Mouse (Mus musculus) CH12.LX (cell line): ENCODE data around the gene Polk. TPM values are rescaled to one million over a fixed set of nuclear protein-coding genes. Genes with fewer than 3 reads are reported as not detected.
A peak's percentile ranks its signal among the peaks of the same experiment; 100 is the strongest.

Experiments
- DNase-seq: peaks from one replicate; pipeline ENCODE4 v3.0.0-alpha.2; 2013; ENCODE audit errors: extremely low read depth
- H3K27ac ChIP-seq: 2 replicates; pipeline ENCODE4 v1.5.1; 2012; ENCODE audit warnings: low read depth, mild to moderate bottlenecking, control low read depth, moderate library complexity; ENCODE audit not compliant: insufficient read depth
- H3K27me3 ChIP-seq: replicated peaks from 2 replicates; pipeline ENCODE3; 2012; ENCODE audit warnings: inconsistent platforms
- H3K36me3 ChIP-seq, 2 experiments: replicated peaks in 1 of 2; 2 replicates each; pipeline versions ENCODE3 to v1.6.1; 2012; ENCODE audit warnings: inconsistent platforms in 1 of 2, low read length in 1 of 2, mild to moderate bottlenecking in 1 of 2, mixed read lengths in 1 of 2, moderate library complexity in 1 of 2; ENCODE audit not compliant: control insufficient read depth in 1 of 2, insufficient read depth in 1 of 2
- H3K4me1 ChIP-seq, 2 experiments: 2 replicates each; pipeline ENCODE4 v1.6.1; 2012; ENCODE audit warnings: inconsistent platforms in 1 of 2, moderate library complexity in 1 of 2; ENCODE audit not compliant: insufficient read depth in 2 of 2, control insufficient read depth in 1 of 2
- H3K4me2 ChIP-seq: 2 replicates; pipeline ENCODE4 v1.6.1; 2012; ENCODE audit warnings: low read depth, mild to moderate bottlenecking, control low read depth; ENCODE audit not compliant: poor library complexity, insufficient read depth, severe bottlenecking
- H3K4me3 ChIP-seq, 3 experiments: fragments of 150-350 bp in 1 of 3; sonication (generic) in 1 of 3; replicated peaks in 1 of 3; 2 replicates each; pipeline versions ENCODE3 to v1.5.1; 2011 to 2012; ENCODE audit warnings: low read depth in 2 of 3, low read length in 2 of 3, mild to moderate bottlenecking in 2 of 3, moderate library complexity in 2 of 3, control low read depth in 1 of 3, improper control_type of control experiment in 1 of 3, inconsistent platforms in 1 of 3, mixed read lengths in 1 of 3; ENCODE audit not compliant: poor library complexity in 1 of 3
- H3K79me2 ChIP-seq: replicated peaks from 2 replicates; pipeline ENCODE4 v1.6.1; 2012; ENCODE audit warnings: mild to moderate bottlenecking, moderate library complexity; ENCODE audit not compliant: control insufficient read depth, poor library complexity, insufficient read depth, severe bottlenecking; ENCODE audit errors: extremely low read depth
- H3K9ac ChIP-seq: 2 replicates; pipeline ENCODE4 v1.6.1; 2012; ENCODE audit warnings: low read depth, mild to moderate bottlenecking, control low read depth, moderate library complexity; ENCODE audit not compliant: insufficient read depth
- H3K9me3 ChIP-seq: replicated peaks from 2 replicates; pipeline ENCODE3; 2012; ENCODE audit warnings: low read length, inconsistent platforms, mixed read lengths
- BHLHE40 ChIP-seq: IDR thresholded peaks from 2 replicates; pipeline ENCODE4 v1.6.1; 2011; ENCODE audit warnings: mild to moderate bottlenecking, low read depth, low read length, improper control_type of control experiment
- E2F4 ChIP-seq: IDR thresholded peaks from 2 replicates; pipeline ENCODE4 v1.6.1; 2011; ENCODE audit warnings: low read depth, low read length, improper control_type of control experiment; ENCODE audit not compliant: insufficient replicate concordance
- ELF1 ChIP-seq: IDR thresholded peaks from 2 replicates; pipeline ENCODE4 v1.6.1; 2014; ENCODE audit warnings: low read depth, mild to moderate bottlenecking, inconsistent platforms, low read length, improper control_type of control experiment
- EP300 ChIP-seq: IDR thresholded peaks from 2 replicates; pipeline ENCODE4 v1.6.1; 2011; ENCODE audit warnings: low read length, improper control_type of control experiment
- GABPA ChIP-seq: IDR thresholded peaks from 2 replicates; pipeline ENCODE4 v1.6.1; 2012; ENCODE audit warnings: low read depth, low read length, improper control_type of control experiment, inconsistent platforms; ENCODE audit not compliant: insufficient replicate concordance
- HCFC1 ChIP-seq: IDR thresholded peaks from 2 replicates; pipeline ENCODE4 v1.6.1; 2012; ENCODE audit warnings: low read depth, mild to moderate bottlenecking, inconsistent platforms, low read length, improper control_type of control experiment
- IRF4 ChIP-seq: IDR thresholded peaks from 2 replicates; pipeline ENCODE4 v1.6.1; 2014; ENCODE audit warnings: low read depth, mild to moderate bottlenecking, inconsistent platforms, low read length, improper control_type of control experiment
- JUN ChIP-seq: IDR thresholded peaks from 2 replicates; pipeline ENCODE4 v1.6.1; 2011; ENCODE audit warnings: low read depth, mild to moderate bottlenecking, low read length, improper control_type of control experiment, moderate library complexity; ENCODE audit not compliant: insufficient read depth
- JUND ChIP-seq: conservative IDR thresholded peaks from 2 replicates; pipeline ENCODE4 v1.6.1; 2011; ENCODE audit warnings: low read depth, low read length, improper control_type of control experiment
- KAT2A ChIP-seq: IDR thresholded peaks from 2 replicates; pipeline ENCODE4 v1.6.1; 2012; ENCODE audit warnings: low read length, improper control_type of control experiment, inconsistent platforms; ENCODE audit not compliant: insufficient replicate concordance
- MAFK ChIP-seq: IDR thresholded peaks from 2 replicates; pipeline ENCODE4 v1.6.1; 2011; ENCODE audit warnings: low read length, improper control_type of control experiment; ENCODE audit not compliant: insufficient replicate concordance
- MAX ChIP-seq: IDR thresholded peaks from 2 replicates; pipeline ENCODE4 v1.6.1; 2011; ENCODE audit warnings: low read length, improper control_type of control experiment
- MAZ ChIP-seq: IDR thresholded peaks from 2 replicates; pipeline ENCODE4 v1.6.1; 2012; ENCODE audit warnings: low read depth, mild to moderate bottlenecking, inconsistent platforms, low read length, improper control_type of control experiment, moderate library complexity
- MEF2A ChIP-seq: IDR thresholded peaks from 2 replicates; pipeline ENCODE4 v1.6.1; 2014; ENCODE audit warnings: low read depth, mild to moderate bottlenecking, inconsistent platforms, low read length, improper control_type of control experiment, borderline replicate concordance
- MXI1 ChIP-seq: IDR thresholded peaks from 2 replicates; pipeline ENCODE4 v1.6.1; 2011; ENCODE audit warnings: mild to moderate bottlenecking, low read depth, low read length, improper control_type of control experiment
- MYC ChIP-seq: IDR thresholded peaks from 2 replicates; pipeline ENCODE4 v1.6.1; 2011; ENCODE audit warnings: low read depth, mild to moderate bottlenecking, improper control_type of control experiment, low read length
- NRF1 ChIP-seq: IDR thresholded peaks from 2 replicates; pipeline ENCODE4 v1.6.1; 2014; ENCODE audit warnings: low read depth, mild to moderate bottlenecking, inconsistent platforms, low read length, improper control_type of control experiment, moderate library complexity
- PAX5 ChIP-seq: IDR thresholded peaks from 2 replicates; pipeline ENCODE4 v1.6.1; 2012; ENCODE audit warnings: low read length, inconsistent platforms, mixed read lengths
- POLR2A ChIP-seq: IDR thresholded peaks from 2 replicates; pipeline ENCODE4 v1.6.1; 2011; ENCODE audit warnings: low read depth, mild to moderate bottlenecking, improper control_type of control experiment, low read length
- POLR2AphosphoS2 ChIP-seq: IDR thresholded peaks from 2 replicates; pipeline ENCODE4 v1.6.1; 2011; ENCODE audit warnings: low read depth, low read length, improper control_type of control experiment
- RCOR1 ChIP-seq: conservative IDR thresholded peaks from 2 replicates; pipeline ENCODE4 v1.6.1; 2012; ENCODE audit warnings: low read depth, mild to moderate bottlenecking, inconsistent platforms, low read length, improper control_type of control experiment
- SIN3A ChIP-seq: IDR thresholded peaks from 2 replicates; pipeline ENCODE4 v1.6.1; 2012; ENCODE audit warnings: low read length, improper control_type of control experiment, inconsistent platforms
- TCF12 ChIP-seq: IDR thresholded peaks from 2 replicates; pipeline ENCODE4 v1.6.1; 2014; ENCODE audit warnings: low read depth, mild to moderate bottlenecking, inconsistent platforms, low read length, improper control_type of control experiment
- UBTF ChIP-seq: IDR thresholded peaks from 2 replicates; pipeline ENCODE4 v1.6.1; 2012; ENCODE audit warnings: low read depth, mild to moderate bottlenecking, inconsistent platforms, low read length, improper control_type of control experiment, moderate library complexity
- ZKSCAN1 ChIP-seq: IDR thresholded peaks from 2 replicates; pipeline ENCODE4 v1.6.1; 2012; ENCODE audit warnings: low read depth, inconsistent platforms, low read length, improper control_type of control experiment, borderline replicate concordance
- ZMIZ1 ChIP-seq: IDR thresholded peaks from 2 replicates; pipeline ENCODE4 v1.6.1; 2012; ENCODE audit warnings: low read depth, mild to moderate bottlenecking, inconsistent platforms, low read length, improper control_type of control experiment
- ZNF384 ChIP-seq: IDR thresholded peaks from 2 replicates; pipeline ENCODE4 v1.6.1; 2012; ENCODE audit warnings: low read depth, low read length, improper control_type of control experiment, inconsistent platforms
- dilution Hi-C: fragments of 300-500 bp; cut with MboI; formaldehyde crosslinking; loops from 2 replicates; pipeline ENCODE4 v1.14.3; 2020; ENCODE audit warnings: low sequenced_read_pairs; ENCODE audit not compliant: extremely low pct_unique_long_range_greater_than_20kb, extremely low pct_ligation_motif_present
- in situ Hi-C: fragments of 300-500 bp; cut with MboI; formaldehyde crosslinking; loops from 3 replicates; pipeline ENCODE4 v1.14.3; 2019; ENCODE audit warnings: low sequenced_read_pairs, low pct_ligation_motif_present, low pct_unique_long_range_greater_than_20kb, mixed read lengths
- polyA plus RNA-seq: library from polyadenylated mRNA; unstranded; fragments of >175 nt; gene quantifications from 2 replicates; pipeline ENCODE4 v1.2.1, GENCODE M21; 2012; ENCODE audit warnings: low read depth; ENCODE audit not compliant: insufficient read length
- total RNA-seq, 2 experiments: library from RNA; depleted of rRNA; stranded (reverse); fragments of 300-350 nt in 1 of 2; fragments of >200 nt in 1 of 2; gene quantifications; 2 replicates each; pipeline ENCODE4 v1.2.3; 2012 to 2014

Polk gene
- total and polyA plus RNA-seq, 3 experiments: 10.4 to 12.9 (median 10.5) TPM

GRCm38 (mm10) chr13:96516249-96516648 is 26.1 kb downstream of the Polk start:
- TF ChIP-seq NRF1 (peak; percentile 94), HCFC1 (peak; percentile 43), MAZ (no peak), IRF4 (peak; percentile 82), JUN (peak; percentile 17; the same call in 1 of the 2 replicates), ZMIZ1 (no peak), MAX (no peak), MAFK (no peak), ELF1 (peak; percentile 69; the same call in 1 of the 2 replicates), SIN3A (no peak), POLR2AphosphoS2 (no peak), MYC (0 out of 2 replicates have a peak, but pooled peaks have one; percentile 33), TCF12 (peak; percentile 29; the same call in 1 of the 2 replicates), EP300 (peak; percentile 46), BHLHE40 (peak; percentile 59), UBTF (no peak), MXI1 (no peak), GABPA (no peak)
- Histone ChIP-seq H3K79me2 (no peaks in the 10 kb centered on the region), H3K4me3 (no peak overlapping the region), H3K36me3 (peaks cover 28 to 56% of the 10 kb centered on the region in 2 experiments), H3K9ac (no peak overlapping the region), H3K4me1 (peaks cover 8 to 29% of the 10 kb centered on the region in 2 experiments), H3K9me3 (no peaks in the 10 kb centered on the region), H3K4me2 (no peak overlapping the region), H3K27ac (peak overlapping the region; percentile 35; the same call in 1 of the 2 replicates), H3K27me3 (no peaks in the 10 kb centered on the region)
- dilution Hi-C loops: no loop called here
- in situ Hi-C loops: no loop called here
- peak; percentile 42 for DNase-seq

GRCm38 (mm10) chr13:96514154-96514942 is 28.0 kb downstream of the Polk start:
- no peaks in the 10 kb centered on the region for H3K9me3 ChIP-seq
- dilution Hi-C loops (no loop called here), in situ Hi-C loops (no loop called here)
- peaks cover 13 to 40% of the 10 kb centered on the region in 2 experiments for H3K4me1 ChIP-seq
- H3K79me2 ChIP-seq: no peaks in the 10 kb centered on the region
- no peaks in the 10 kb centered on the region for H3K27me3 ChIP-seq
- peaks cover 28 to 56% of the 10 kb centered on the region in 2 experiments for H3K36me3 ChIP-seq
- DNase-seq: no peak
- no peak overlapping the region for H3K4me3 ChIP-seq
- TF ChIP-seq IRF4 (no peak), ZKSCAN1 (no peak), MAZ (no peak), MAFK (no peak), ZNF384 (no peak), PAX5 (no peak), JUN (no peak), NRF1 (no peak), HCFC1 (no peak), JUND (no peak), ELF1 (no peak), POLR2A (no peak), UBTF (no peak), GABPA (no peak), MXI1 (no peak), RCOR1 (no peak), MEF2A (no peak), TCF12 (no peak), E2F4 (no peak), KAT2A (no peak)
- no peak overlapping the region for H3K9ac ChIP-seq
- H3K4me2 ChIP-seq: no peak overlapping the region
- H3K27ac ChIP-seq: no peak overlapping the region
